Mouse (Mus musculus) limb, embryonic 11.5 days (tissue): Measurements from ENCODE around the gene Olfr978. TPM values are rescaled to one million over a fixed set of nuclear protein-coding genes. Genes with fewer than 3 reads are reported as not detected.

Source experiments
- polyA plus RNA-seq: library from polyadenylated mRNA; unstranded; fragments of >200 nt; fragmentation: Nextera tagmentation; extraction: Ambion mirVana; gene quantifications from 2 replicates; pipeline ENCODE4 v1.2.1, GENCODE M21; 2014

The Olfr978 gene
- polyA plus RNA-seq, 1 experiment from 2014 or later: not detected

Other genes with a start within 250 kb of the Olfr978 start
- gene Olfr967, start 245.9 kb upstream of the Olfr978 start, polyA plus RNA-seq: not detected in 2 replicates
- not detected in 2 replicates for gene Olfr968, start 208.9 kb upstream of the Olfr978 start, polyA plus RNA-seq
- not detected in 2 replicates for gene Olfr969, start 201.2 kb upstream of the Olfr978 start, polyA plus RNA-seq
- not detected in 2 replicates for gene Olfr970, start 183.3 kb upstream of the Olfr978 start, polyA plus RNA-seq
- not detected in 2 replicates for gene Olfr971, start 155.2 kb upstream of the Olfr978 start, polyA plus RNA-seq
- not detected in 2 replicates for gene Olfr972, start 125.7 kb upstream of the Olfr978 start, polyA plus RNA-seq
- gene Olfr229, start 84.8 kb upstream of the Olfr978 start, polyA plus RNA-seq: not detected in 2 replicates
- gene Olfr974, start 54.6 kb upstream of the Olfr978 start, polyA plus RNA-seq: not detected in 2 replicates
- gene Olfr975, start 40.1 kb upstream of the Olfr978 start, polyA plus RNA-seq: 0.09 TPM in 1 of 2 replicates, not detected in the other
- gene Olfr976, start 31.0 kb upstream of the Olfr978 start, polyA plus RNA-seq: not detected in 2 replicates
- gene Olfr979, start 11.4 kb downstream of the Olfr978 start, polyA plus RNA-seq: not detected in 2 replicates
- gene Olfr980, start 17.5 kb downstream of the Olfr978 start, polyA plus RNA-seq: not detected in 2 replicates
- not detected in 2 replicates for gene Olfr981, start 29.4 kb downstream of the Olfr978 start, polyA plus RNA-seq
- not detected in 2 replicates for gene Olfr982, start 81.7 kb downstream of the Olfr978 start, polyA plus RNA-seq
- gene Olfr983, start 101.5 kb downstream of the Olfr978 start, polyA plus RNA-seq: not detected in 2 replicates
- gene Olfr984, start 122.1 kb downstream of the Olfr978 start, polyA plus RNA-seq: not detected in 2 replicates
- not detected in 2 replicates for gene Olfr985, start 138.1 kb downstream of the Olfr978 start, polyA plus RNA-seq
- not detected in 2 replicates for gene Tmem225, start 156.0 kb downstream of the Olfr978 start, polyA plus RNA-seq
- gene Olfr986, start 188.8 kb downstream of the Olfr978 start, polyA plus RNA-seq: not detected in 2 replicates
- gene Zfp202, start 200.2 kb downstream of the Olfr978 start, polyA plus RNA-seq: 6.2 and 7.9 TPM in 2 replicates